Mouse (Mus musculus) testis, adult 2 months (tissue): ENCODE measurements at regions not wholly inside any gene's neighbourhood (a gene's known extent, or its start where the extent isn't known, plus 50 kb on each side); places are given as distances from the start of the nearest gene placed in this dataset.

Source experiments
- CTCF ChIP-seq: fragments of 200-500 bp; IDR thresholded peaks from 2 replicates; pipeline ENCODE4 v1.5.1; 2012; ENCODE audit warnings: low read depth, mild to moderate bottlenecking, inconsistent platforms, low read length, moderate library complexity; ENCODE audit not compliant: control insufficient read depth, insufficient read depth, insufficient replicate concordance
- POLR2A ChIP-seq: fragments of 200-500 bp; IDR thresholded peaks from 2 replicates; pipeline ENCODE4 v1.6.1; 2012; ENCODE audit warnings: low read depth, mild to moderate bottlenecking, inconsistent platforms, low read length, moderate library complexity; ENCODE audit not compliant: control insufficient read depth

GRCm38 (mm10) chr8:12467386-12468326, 72.6 kb downstream of the Sox1 start:
- no peak for TF ChIP-seq CTCF
- TF ChIP-seq POLR2A = no peak
